Mouse (Mus musculus) E14TG2a.4 (cell line): Measurements from ENCODE around the gene Ahctf1.

Experiments used
- H3K27me3 ChIP-seq: 2 replicates; pipeline ENCODE4 v1.6.1; 2014; ENCODE audit warnings: low read length, control low read depth; ENCODE audit not compliant: insufficient read depth
- H3K36me3 ChIP-seq: 2 replicates; pipeline ENCODE4 v1.6.1; 2014; ENCODE audit warnings: low read length, control low read depth; ENCODE audit not compliant: insufficient read depth
- H3K4me1 ChIP-seq: replicated peaks from 2 replicates; pipeline ENCODE4 v1.6.1; 2014; ENCODE audit warnings: low read depth, low read length, control low read depth
- H3K4me3 ChIP-seq: replicated peaks from 2 replicates; pipeline ENCODE4 v1.5.1; 2014; ENCODE audit warnings: mild to moderate bottlenecking, low read length
- H3K9me3 ChIP-seq: 2 replicates; pipeline ENCODE4 v1.6.1; 2014; ENCODE audit warnings: low read length, control low read depth
- CTCF ChIP-seq: conservative IDR thresholded peaks from 2 replicates; pipeline ENCODE4 v1.5.1; 2014; ENCODE audit warnings: low read length
- NANOG ChIP-seq: IDR thresholded peaks from 2 replicates; pipeline ENCODE4 v1.6.1; 2014; ENCODE audit warnings: borderline replicate concordance, low read length, mixed read lengths
- POU5F1 ChIP-seq: IDR thresholded peaks from 2 replicates; pipeline ENCODE4 v1.6.1; 2014; ENCODE audit warnings: low read length, borderline replicate concordance

Ahctf1 gene

DNA sequence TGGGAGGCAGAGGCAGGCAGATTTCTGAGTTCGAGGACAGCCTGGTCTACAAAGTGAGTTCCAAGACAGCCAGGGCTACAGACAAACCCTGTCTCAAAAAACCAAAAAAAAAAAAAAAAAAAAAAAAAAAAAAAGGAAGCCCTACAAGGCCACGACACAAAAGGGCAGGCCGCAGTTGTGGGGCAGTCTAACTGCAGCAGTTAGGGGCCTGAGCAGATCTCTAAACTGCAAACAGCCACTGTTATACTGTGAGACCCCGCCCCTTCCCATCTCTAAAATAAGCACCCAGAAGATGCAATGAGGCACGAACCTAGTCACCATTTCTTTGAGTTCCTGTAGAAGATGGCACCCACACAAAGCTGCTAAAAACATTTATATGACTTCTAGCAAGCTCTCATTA is 18.0 kb downstream of the Ahctf1 start:
- Histone ChIP-seq H3K36me3 (peaks cover 99% of the 10 kb centered on the region), H3K9me3 (no peaks in the 10 kb centered on the region), H3K27me3 (no peaks in the 10 kb centered on the region), H3K4me3 (no peak overlapping the region), H3K4me1 (no peaks in the 10 kb centered on the region)
- no peak for TF ChIP-seq POU5F1
- TF ChIP-seq CTCF = no peak

GRCm38 (mm10) chr1:179784098-179784497 is 19.4 kb downstream of the Ahctf1 start:
- H3K4me3 ChIP-seq = no peak overlapping the region
- H3K27me3 ChIP-seq = no peaks in the 10 kb centered on the region
- H3K9me3 ChIP-seq = no peaks in the 10 kb centered on the region
- no peaks in the 10 kb centered on the region for H3K4me1 ChIP-seq
- peaks cover 99% of the 10 kb centered on the region for H3K36me3 ChIP-seq
- TF ChIP-seq CTCF (no peak), NANOG (no peak), POU5F1 (no peak)

- Histone ChIP-seq H3K4me1 (no peaks in the 10 kb centered on the region), H3K36me3 (peaks cover 98% of the 10 kb centered on the region), H3K4me3 (no peak overlapping the region), H3K27me3 (no peaks in the 10 kb centered on the region), H3K9me3 (no peaks in the 10 kb centered on the region)
- no peak for TF ChIP-seq CTCF
- no peak for TF ChIP-seq NANOG
- TF ChIP-seq POU5F1 = no peak
Measured at GRCm38 (mm10) chr1:179776831-179777230, 26.6 kb downstream of the Ahctf1 start.

GRCm38 (mm10) chr1:179760553-179760952 is 42.9 kb downstream of the Ahctf1 start:
- no peak for TF ChIP-seq CTCF
- TF ChIP-seq NANOG = no peak
- no peak for TF ChIP-seq POU5F1
- no peaks in the 10 kb centered on the region for H3K4me1 ChIP-seq
- H3K4me3 ChIP-seq = no peak overlapping the region
- no peaks in the 10 kb centered on the region for H3K27me3 ChIP-seq
- H3K9me3 ChIP-seq = no peaks in the 10 kb centered on the region
- peaks cover 96% of the 10 kb centered on the region for H3K36me3 ChIP-seq

GRCm38 (mm10) chr1:179760086-179760485 is 43.4 kb downstream of the Ahctf1 start:
- Histone ChIP-seq H3K4me1 (no peaks in the 10 kb centered on the region), H3K4me3 (no peak overlapping the region), H3K27me3 (no peaks in the 10 kb centered on the region), H3K9me3 (no peaks in the 10 kb centered on the region), H3K36me3 (peaks cover 96% of the 10 kb centered on the region)
- no peak for TF ChIP-seq NANOG
- no peak for TF ChIP-seq CTCF
- no peak for TF ChIP-seq POU5F1

DNA sequence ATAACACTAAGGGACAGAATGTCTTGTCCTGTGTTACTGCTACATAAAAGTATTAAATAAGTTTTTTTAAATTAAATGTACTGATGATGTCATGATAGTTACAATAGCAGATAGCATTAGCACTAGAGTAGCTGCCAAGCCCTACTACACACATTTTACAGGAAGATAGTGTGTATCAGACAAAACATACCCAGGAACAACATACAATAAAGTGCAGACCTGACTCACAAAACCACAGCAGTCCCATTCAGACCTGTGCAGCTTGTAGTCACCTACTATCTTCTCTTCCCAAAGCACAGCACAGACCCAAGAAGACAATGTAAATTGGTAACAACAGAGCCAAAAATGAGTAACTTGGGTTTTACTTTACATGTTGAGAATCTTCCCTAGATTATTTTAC is 47.0 kb downstream of the Ahctf1 start:
- peaks cover 98% of the 10 kb centered on the region for H3K36me3 ChIP-seq
- H3K9me3 ChIP-seq = no peaks in the 10 kb centered on the region
- H3K4me3 ChIP-seq = no peak overlapping the region
- TF ChIP-seq CTCF = no peak
- no peak for TF ChIP-seq POU5F1
- no peak for TF ChIP-seq NANOG
- no peaks in the 10 kb centered on the region for H3K27me3 ChIP-seq
- H3K4me1 ChIP-seq = no peaks in the 10 kb centered on the region

DNA sequence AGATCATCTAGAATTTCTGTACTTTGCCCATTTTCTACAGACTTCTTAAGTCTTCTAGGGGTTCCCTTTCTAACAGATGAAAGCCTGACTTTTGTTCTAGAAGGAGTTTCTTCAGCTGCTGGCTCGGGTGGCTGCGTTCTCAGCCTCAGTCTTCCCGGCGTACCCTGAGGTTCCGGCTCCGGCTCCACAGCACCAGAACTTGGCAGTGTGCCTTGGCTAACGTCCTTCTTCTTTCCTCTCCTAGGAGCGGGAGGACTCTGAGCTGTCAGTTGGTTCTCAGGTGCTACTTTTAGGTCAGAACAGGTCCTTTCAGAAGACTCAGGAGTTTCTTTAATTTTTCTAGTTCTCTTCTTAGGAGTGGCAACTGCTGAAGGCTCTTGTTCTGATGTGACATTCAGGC is 50.5 kb downstream of the Ahctf1 start:
- no peak overlapping the region for H3K4me3 ChIP-seq
- TF ChIP-seq NANOG (no peak), POU5F1 (no peak), CTCF (no peak)
- no peaks in the 10 kb centered on the region for H3K9me3 ChIP-seq
- no peaks in the 10 kb centered on the region for H3K27me3 ChIP-seq
- peaks cover 7% of the 10 kb centered on the region; the same call in 1 of the 2 replicates for H3K4me1 ChIP-seq
- H3K36me3 ChIP-seq = peaks cover 98% of the 10 kb centered on the region

DNA sequence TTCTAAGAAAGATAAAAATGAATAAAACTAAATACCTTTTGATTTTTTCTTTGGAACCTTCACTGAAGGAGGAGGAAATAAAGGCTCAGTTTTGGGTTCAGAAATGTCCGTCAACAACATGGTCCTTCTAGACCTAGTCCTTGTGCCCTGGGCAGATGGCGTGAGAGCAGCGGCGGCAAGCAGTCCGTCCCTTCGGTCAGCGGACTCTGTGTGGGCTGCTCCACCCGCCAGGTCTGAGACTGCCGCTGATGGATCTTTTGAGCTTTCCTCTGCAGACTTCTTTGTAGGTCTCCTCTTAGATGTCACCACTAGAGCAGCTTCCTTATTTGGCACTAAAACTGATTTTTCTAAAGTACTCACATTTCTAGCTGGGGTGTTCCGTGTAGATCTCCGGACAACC is 51.2 kb downstream of the Ahctf1 start:
- TF ChIP-seq POU5F1 = no peak
- TF ChIP-seq CTCF = no peak
- TF ChIP-seq NANOG = no peak
- H3K4me1 ChIP-seq = peaks cover 7% of the 10 kb centered on the region; the same call in 1 of the 2 replicates

GRCm38 (mm10) chr1:179745171-179745570 is 58.3 kb downstream of the Ahctf1 start, which contains the start of gene Kif28:
Kif28 (minus strand) TSS chr1:179745271.
- H3K9me3 ChIP-seq = no peaks in the 10 kb centered on the region
- peaks cover 71% of the 10 kb centered on the region for H3K36me3 ChIP-seq
- H3K4me3 ChIP-seq = no peak within 1 kb of the TSS
- no peak for TF ChIP-seq CTCF
- no peak for TF ChIP-seq NANOG
- TF ChIP-seq POU5F1 = no peak
- H3K27me3 ChIP-seq = no peaks in the 10 kb centered on the region
- H3K4me1 ChIP-seq = peaks cover 6% of the 10 kb centered on the region; the same call in 1 of the 2 replicates

More for the DNA sequence above, 51.2 kb downstream of the Ahctf1 start:
- no peaks in the 10 kb centered on the region for H3K9me3 ChIP-seq
- no peak overlapping the region for H3K4me3 ChIP-seq
- no peaks in the 10 kb centered on the region for H3K27me3 ChIP-seq
- H3K36me3 ChIP-seq = peaks cover 98% of the 10 kb centered on the region
